Mouse (Mus musculus) kidney, adult 2 months (tissue): Measurements from ENCODE around the gene Grin3b.

Source experiments
- CTCF ChIP-seq: fragments of 200-500 bp; conservative IDR thresholded peaks from 2 replicates; pipeline ENCODE4 v1.5.1; 2011; ENCODE audit warnings: low read depth, mild to moderate bottlenecking, control low read depth, low read length, moderate library complexity, mixed read lengths; ENCODE audit not compliant: insufficient read depth, insufficient read length
- POLR2A ChIP-seq: fragments of 200-500 bp; IDR thresholded peaks from one replicate; pipeline ENCODE4 v1.6.1; 2011; ENCODE audit warnings: low read depth, low read length, control low read depth

DNA sequence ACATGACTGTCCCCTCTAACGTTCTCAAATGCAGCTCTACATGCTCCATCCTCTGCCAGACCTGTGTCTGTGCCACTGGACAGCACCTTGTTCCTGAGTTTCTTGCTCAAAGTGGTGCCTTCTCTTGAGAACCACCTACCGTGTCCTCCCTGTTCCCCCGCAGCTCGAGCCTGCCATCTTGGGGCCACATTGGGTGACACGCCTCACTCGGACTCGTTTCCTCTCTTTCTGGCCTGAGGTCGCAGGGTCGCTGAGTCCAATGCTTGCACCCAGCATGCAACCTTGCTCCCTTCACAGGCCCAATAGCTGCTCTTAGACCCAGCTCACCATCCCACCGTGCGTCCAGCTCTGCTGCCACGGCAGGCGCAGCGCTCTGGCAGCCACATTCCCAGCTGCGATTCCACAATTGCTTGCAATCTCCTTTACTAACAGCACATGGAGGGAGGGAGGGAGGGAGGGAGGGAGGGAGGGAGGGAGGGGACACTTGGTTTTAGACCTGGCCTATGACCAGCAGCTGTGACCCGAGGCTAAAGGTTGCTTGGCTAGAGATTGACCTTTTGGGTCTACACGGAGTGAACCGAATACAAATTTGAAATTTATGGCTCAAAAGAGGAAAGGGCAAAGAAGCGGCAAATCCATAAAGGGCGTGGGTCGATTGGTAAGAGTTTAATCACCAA, 12.2 kb upstream of the Grin3b start:
- TF ChIP-seq CTCF: peak; percentile 99; the same call in 1 of the 2 replicates
- no peak for TF ChIP-seq POLR2A
